Mouse (Mus musculus) heart, adult 2 months (tissue): Measurements from ENCODE around the gene Colgalt2. TPM values are rescaled to one million over a fixed set of nuclear protein-coding genes. Genes with fewer than 3 reads are reported as not detected.

ENCODE experiments used
- DNase-seq, 2 experiments: peaks; one replicate each; pipeline ENCODE4 v3.0.0; 2021
- H3K27ac ChIP-seq: fragments of 200-600 bp; 2 replicates; pipeline ENCODE4 v1.8.1; 2022
- H3K27me3 ChIP-seq: fragments of 200-500 bp; 2 replicates; pipeline ENCODE4 v1.6.1; 2012; ENCODE audit warnings: mild to moderate bottlenecking, low read length, inconsistent platforms, mixed read lengths; ENCODE audit not compliant: control insufficient read depth, insufficient read depth
- H3K36me3 ChIP-seq: fragments of 200-500 bp; 2 replicates; pipeline ENCODE4 v1.6.1; 2012; ENCODE audit warnings: low read length, inconsistent platforms; ENCODE audit not compliant: control insufficient read depth, insufficient read depth
- H3K4me1 ChIP-seq: fragments of 200-500 bp; 2 replicates; pipeline ENCODE4 v1.6.1; 2011; ENCODE audit warnings: low read length; ENCODE audit not compliant: control insufficient read depth, insufficient read depth
- H3K4me3 ChIP-seq: fragments of 200-600 bp; 2 replicates; pipeline ENCODE4 v1.8.1; 2022
- H3K79me2 ChIP-seq: fragments of 200-500 bp; replicated peaks from 2 replicates; pipeline ENCODE4 v1.6.1; 2012; ENCODE audit warnings: mild to moderate bottlenecking, inconsistent platforms, low read length, moderate library complexity, mixed read lengths; ENCODE audit not compliant: control insufficient read depth, insufficient read depth
- H3K9ac ChIP-seq: fragments of 200-500 bp; 2 replicates; pipeline ENCODE4 v1.6.1; 2012; ENCODE audit warnings: low read depth, mild to moderate bottlenecking, control low read depth, inconsistent platforms, low read length, mixed read lengths
- CTCF ChIP-seq: fragments of 200-600 bp; IDR thresholded peaks from 2 replicates; pipeline ENCODE4 v1.8.1; 2022; ENCODE audit warnings: antibody characterized with exemption, mild to moderate bottlenecking, moderate library complexity
- EP300 ChIP-seq: fragments of 200-500 bp; IDR thresholded peaks from 2 replicates; pipeline ENCODE4 v1.6.1; 2011; ENCODE audit warnings: low read depth, low read length, control low read depth; ENCODE audit not compliant: insufficient read depth
- POLR2A ChIP-seq: fragments of 200-500 bp; IDR thresholded peaks from 2 replicates; pipeline ENCODE4 v1.6.1; 2011; ENCODE audit warnings: mild to moderate bottlenecking, low read depth, low read length, control low read depth; ENCODE audit not compliant: insufficient read depth
- WGBS: fragments of 180-500 bp; shearing (Covaris S2); methylation state at CpG from one replicate; pipeline ENCODE4 v1.1.7; 2018; 5-methylcytosine and 5-hydroxymethylcytosine counted together
- intact Hi-C: fragments of 180-260 bp; cut with DNase I; formaldehyde crosslinking; loops from one replicate; pipeline ENCODE4 v1.15.1; 2025
- polyA plus RNA-seq: library from polyadenylated mRNA; depleted of rRNA; stranded (reverse); fragments of >200 nt; gene quantifications from 2 replicates; pipeline ENCODE4 v1.2.3, GENCODE M21; 2012
- total RNA-seq, 2 experiments: library from RNA; stranded (reverse); gene quantifications; 2 replicates each; pipeline ENCODE4 v1.2.3; 2021

Gene Colgalt2
- total and polyA plus RNA-seq, 3 experiments: 3.3 to 5.3 (median 4.1) TPM

- Histone ChIP-seq H3K4me1 (no peaks in the 10 kb centered on the region), H3K79me2 (no peaks in the 10 kb centered on the region), H3K9ac (no peak overlapping the region), H3K27ac (no peak overlapping the region), H3K4me3 (no peak overlapping the region), H3K27me3 (no peaks in the 10 kb centered on the region), H3K36me3 (no peaks in the 10 kb centered on the region)
- TF ChIP-seq CTCF (no peak), EP300 (no peak), POLR2A (no peak)
- 56% methylated on average over 10 of the region's 10 CpGs for WGBS
- intact Hi-C loops: loop anchor here (5.0 kb wide), 1 partner anchor 38 kb away; no protein-coding TSS in a partner anchor
- DNase-seq: no peak
These were observed 40.2 kb downstream of the Colgalt2 start for GRCm38 (mm10) chr1:152439874-152440273.

GRCm38 (mm10) chr1:152444630-152445029 lies 45.0 kb downstream of the Colgalt2 start:
- no peak for TF ChIP-seq EP300
- TF ChIP-seq CTCF: no peak
- TF ChIP-seq POLR2A: no peak

GRCm38 (mm10) chr1:152445925-152446324 lies 46.3 kb downstream of the Colgalt2 start:
- H3K9ac ChIP-seq: no peak overlapping the region
- H3K4me1 ChIP-seq: no peaks in the 10 kb centered on the region
- no peaks in the 10 kb centered on the region for H3K36me3 ChIP-seq
- H3K27ac ChIP-seq: no peak overlapping the region
- TF ChIP-seq EP300 (no peak), CTCF (no peak), POLR2A (no peak)
- DNase-seq: no peak
- H3K4me3 ChIP-seq: no peak overlapping the region
- 80% methylated on average over 6 of the region's 6 CpGs for WGBS
- intact Hi-C loops: no loop called here
- H3K27me3 ChIP-seq: no peaks in the 10 kb centered on the region
- H3K79me2 ChIP-seq: no peaks in the 10 kb centered on the region

More at GRCm38 (mm10) chr1:152444630-152445029, 45.0 kb downstream of the Colgalt2 start:
- Histone ChIP-seq H3K36me3 (no peaks in the 10 kb centered on the region), H3K27me3 (no peaks in the 10 kb centered on the region), H3K4me1 (no peaks in the 10 kb centered on the region), H3K4me3 (no peak overlapping the region), H3K27ac (no peak overlapping the region), H3K9ac (no peak overlapping the region), H3K79me2 (no peaks in the 10 kb centered on the region)
- 90% methylated on average over 7 of the region's 7 CpGs for WGBS
- no peak for DNase-seq
- intact Hi-C loops: no loop called here

GRCm38 (mm10) chr1:152454536-152454935 lies 54.9 kb downstream of the Colgalt2 start:
- Histone ChIP-seq H3K79me2 (no peaks in the 10 kb centered on the region; the same call in 1 of the 2 replicates), H3K4me3 (no peak overlapping the region), H3K27ac (no peak overlapping the region; the same call in 1 of the 2 replicates), H3K36me3 (peaks cover 7% of the 10 kb centered on the region), H3K27me3 (no peaks in the 10 kb centered on the region), H3K4me1 (peaks cover 15% of the 10 kb centered on the region), H3K9ac (no peak overlapping the region)
- intact Hi-C loops: no loop called here
- no peak for TF ChIP-seq CTCF
- no peak for TF ChIP-seq EP300
- TF ChIP-seq POLR2A: no peak
- DNase-seq: peak in 1 of 2 experiments; percentile 16
- WGBS: 75% methylated on average over 5 of the region's 5 CpGs

- Histone ChIP-seq H3K4me3 (no peak overlapping the region), H3K79me2 (no peaks in the 10 kb centered on the region; the same call in 1 of the 2 replicates), H3K9ac (no peak overlapping the region), H3K27ac (peak overlapping the region; percentile 28; the same call in 1 of the 2 replicates), H3K27me3 (no peaks in the 10 kb centered on the region), H3K4me1 (peaks cover 17% of the 10 kb centered on the region), H3K36me3 (peaks cover 10% of the 10 kb centered on the region)
- intact Hi-C loops: loop anchor here (5.0 kb wide), 2 partner anchors 38 to 58 kb away; partner anchors contain the start of gene Colgalt2
- TF ChIP-seq CTCF: no peak
- TF ChIP-seq EP300: no peak
- no peak for TF ChIP-seq POLR2A
- WGBS: 59% methylated on average over 10 of the region's 10 CpGs
- DNase-seq: no peak
These were observed 55.9 kb downstream of the Colgalt2 start for GRCm38 (mm10) chr1:152455275-152456243.
